Mouse (Mus musculus) hindbrain, embryonic 15.5 days (tissue): ENCODE measurements at regions not wholly inside any gene's neighbourhood (a gene's known extent, or its start where the extent isn't known, plus 50 kb on each side); places are given as distances from the start of the nearest gene placed in this dataset.
"Not testable (repeated sequence)": the region's sequence is repeated elsewhere in the genome, so short reads cannot be mapped to it uniquely, and the experiment has no call there.

Source experiments
- ATAC-seq: fragments of 200-750 bp; cut with Nextera tagmentation; 2 replicates; pipeline ENCODE4 v1.8.0; 2017; ENCODE audit warnings: low read depth, moderate number of reproducible peaks, moderate TSS enrichment; ENCODE audit not compliant: low FRiP score
- H3K27ac ChIP-seq: fragments of 300-500 bp; sonication (generic); replicated peaks from 2 replicates; pipeline ENCODE4 v1.5.1; 2015; ENCODE audit warnings: mild to moderate bottlenecking, inconsistent platforms
- H3K27me3 ChIP-seq: fragments of 300-500 bp; sonication (generic); 2 replicates; pipeline ENCODE4 v1.6.1; 2015; ENCODE audit warnings: control low read depth, inconsistent platforms
- H3K36me3 ChIP-seq: fragments of 300-500 bp; sonication (generic); 2 replicates; pipeline ENCODE4 v1.6.1; 2015; ENCODE audit warnings: control low read depth, inconsistent platforms
- H3K4me1 ChIP-seq: fragments of 300-500 bp; sonication (generic); replicated peaks from 2 replicates; pipeline ENCODE4 v1.6.1; 2015; ENCODE audit warnings: control low read depth, inconsistent platforms
- H3K4me2 ChIP-seq: fragments of 300-500 bp; sonication (generic); 2 replicates; pipeline ENCODE4 v1.6.1; 2015; ENCODE audit warnings: moderate library complexity, mild to moderate bottlenecking, inconsistent platforms
- H3K4me3 ChIP-seq: fragments of 300-500 bp; sonication (generic); 2 replicates; pipeline ENCODE4 v1.5.1; 2015; ENCODE audit warnings: mild to moderate bottlenecking, inconsistent platforms
- H3K9ac ChIP-seq: fragments of 300-500 bp; sonication (generic); 2 replicates; pipeline ENCODE4 v1.6.1; 2015; ENCODE audit warnings: inconsistent platforms
- H3K9me3 ChIP-seq: fragments of 300-500 bp; sonication (generic); 2 replicates; pipeline ENCODE4 v1.6.1; 2016; ENCODE audit warnings: control low read depth, inconsistent platforms
- WGBS: fragments of 180-500 bp; shearing (Covaris S2); methylation state at CpG from one replicate; pipeline ENCODE4 v1.1.7; 2015; 5-methylcytosine and 5-hydroxymethylcytosine counted together

DNA sequence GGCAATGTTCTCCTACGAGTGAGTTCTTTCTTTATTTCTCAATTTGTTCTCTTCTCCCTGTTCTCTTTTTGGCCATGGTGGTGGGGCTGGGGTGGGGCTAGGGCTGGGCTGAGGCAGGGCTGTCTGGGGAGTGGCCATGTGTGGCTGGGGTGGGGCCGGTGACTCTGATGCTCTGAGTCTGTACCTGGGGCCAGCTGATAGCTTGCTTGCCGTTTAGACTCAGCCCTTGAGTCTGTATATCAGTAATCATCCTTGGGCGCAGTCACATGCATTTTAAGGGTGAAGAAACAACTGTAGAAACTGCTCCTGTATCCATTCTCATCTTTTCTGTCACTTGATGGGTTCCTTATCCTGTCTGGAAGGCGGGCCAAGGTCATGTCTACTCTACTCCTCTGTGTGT is 256.1 kb downstream of the 1810013L24Rik start:
- H3K4me2 ChIP-seq = no peak overlapping the region
- no peak overlapping the region for H3K9ac ChIP-seq
- no peaks in the 10 kb centered on the region for H3K27me3 ChIP-seq
- no peak overlapping the region for H3K27ac ChIP-seq
- no peaks in the 10 kb centered on the region for H3K9me3 ChIP-seq
- no peaks in the 10 kb centered on the region for H3K36me3 ChIP-seq
- H3K4me1 ChIP-seq = no peaks in the 10 kb centered on the region
- WGBS = 86% methylated on average over 5 of the region's 5 CpGs
- H3K4me3 ChIP-seq = no peak overlapping the region
- no peak for ATAC-seq

DNA sequence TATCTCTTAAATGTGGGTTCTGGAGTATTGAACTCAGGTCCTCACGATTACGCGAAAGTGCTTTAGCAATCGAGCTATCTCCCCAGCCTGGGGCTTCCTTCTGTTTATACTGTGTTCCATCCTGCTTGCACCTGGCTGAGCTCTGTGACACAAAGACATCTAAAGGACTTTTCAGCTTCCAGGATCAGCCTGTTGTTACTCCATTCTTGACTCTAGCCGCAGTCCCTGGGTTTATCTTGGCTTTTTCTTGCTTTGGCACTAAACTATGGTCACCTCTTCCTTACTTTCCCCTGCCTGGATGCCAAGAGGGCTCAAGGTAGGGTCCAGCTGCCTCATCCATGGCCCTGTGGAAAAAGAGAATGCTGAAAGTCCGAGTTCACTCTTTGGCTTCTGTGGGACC is 261.9 kb downstream of the 1810013L24Rik start:
- WGBS = 77% methylated on average over 6 of the region's 6 CpGs
- Histone ChIP-seq H3K9me3 (no peaks in the 10 kb centered on the region), H3K9ac (no peak overlapping the region), H3K4me1 (0 out of 2 replicates have a peak, but pooled peaks cover 3% of the 10 kb centered on the region), H3K27ac (no peak overlapping the region), H3K27me3 (no peaks in the 10 kb centered on the region), H3K36me3 (no peaks in the 10 kb centered on the region), H3K4me2 (no peak overlapping the region), H3K4me3 (no peak overlapping the region)
- no peak for ATAC-seq

DNA sequence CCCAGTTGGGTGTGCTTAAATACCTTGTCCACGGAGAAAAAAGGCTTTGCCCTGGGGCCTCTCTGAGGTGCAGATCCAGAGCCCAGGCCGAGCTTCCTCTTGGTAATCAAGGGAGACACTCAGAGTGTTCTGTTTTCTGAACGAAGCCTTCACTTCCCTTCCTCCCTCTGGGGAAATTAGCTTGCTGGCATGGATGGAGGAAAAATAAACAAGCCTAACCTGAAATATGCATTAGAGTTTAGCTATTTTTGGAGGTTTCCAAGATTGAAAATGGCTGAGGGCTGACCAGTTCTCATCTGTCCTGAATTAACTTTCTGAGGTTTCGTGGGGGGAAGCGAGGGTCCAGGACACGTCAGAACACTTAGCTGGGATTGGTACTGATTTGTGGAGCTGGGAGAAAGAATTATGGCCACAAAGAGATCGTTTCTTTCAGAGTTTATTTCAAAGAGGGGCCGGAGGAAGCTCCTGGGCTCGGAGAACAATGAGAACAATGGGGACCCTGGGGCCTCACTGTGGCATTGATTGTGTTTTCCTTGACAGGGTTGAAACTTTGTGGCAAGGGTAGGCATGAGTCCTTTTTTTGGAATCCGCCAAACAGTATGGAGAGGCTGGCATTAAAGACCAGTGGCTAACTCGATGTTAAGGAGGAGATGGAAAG is 262.4 kb downstream of the 1810013L24Rik start:
- 12% methylated on average over 11 of the region's 11 CpGs for WGBS
- H3K9ac ChIP-seq = no peak overlapping the region
- no peak overlapping the region for H3K27ac ChIP-seq
- H3K36me3 ChIP-seq = no peaks in the 10 kb centered on the region
- H3K4me3 ChIP-seq = no peak overlapping the region
- no peak for ATAC-seq
- H3K9me3 ChIP-seq = no peaks in the 10 kb centered on the region
- no peak overlapping the region for H3K4me2 ChIP-seq
- H3K27me3 ChIP-seq = no peaks in the 10 kb centered on the region
- H3K4me1 ChIP-seq = 0 out of 2 replicates have a peak, but pooled peaks cover 3% of the 10 kb centered on the region

DNA sequence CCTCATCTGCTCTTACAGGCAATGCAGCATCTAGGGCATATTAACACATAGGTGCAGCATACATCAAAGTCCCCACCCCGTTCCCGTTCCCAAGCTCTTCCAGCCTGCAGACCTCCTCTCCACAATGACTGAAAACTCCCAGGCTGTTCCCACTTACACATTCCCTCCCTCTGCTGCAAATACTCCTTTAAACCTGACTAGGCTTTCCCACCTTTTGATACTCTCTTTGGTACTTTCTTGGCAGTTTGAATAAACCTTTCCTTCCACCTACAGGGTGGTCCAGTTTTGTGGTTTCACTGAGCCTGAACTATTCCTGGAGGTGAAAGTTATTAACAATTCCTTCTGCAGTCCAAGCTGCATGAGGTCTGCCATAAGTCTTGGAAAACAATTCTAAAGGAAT is 263.7 kb downstream of the 1810013L24Rik start:
- Histone ChIP-seq H3K9me3 (no peaks in the 10 kb centered on the region), H3K27me3 (no peaks in the 10 kb centered on the region), H3K36me3 (no peaks in the 10 kb centered on the region), H3K4me1 (0 out of 2 replicates have a peak, but pooled peaks cover 3% of the 10 kb centered on the region), H3K4me3 (no peak overlapping the region), H3K4me2 (no peak overlapping the region), H3K27ac (no peak overlapping the region), H3K9ac (no peak overlapping the region)
- 45% methylated on average over 2 of the region's 2 CpGs for WGBS
- ATAC-seq = no peak

DNA sequence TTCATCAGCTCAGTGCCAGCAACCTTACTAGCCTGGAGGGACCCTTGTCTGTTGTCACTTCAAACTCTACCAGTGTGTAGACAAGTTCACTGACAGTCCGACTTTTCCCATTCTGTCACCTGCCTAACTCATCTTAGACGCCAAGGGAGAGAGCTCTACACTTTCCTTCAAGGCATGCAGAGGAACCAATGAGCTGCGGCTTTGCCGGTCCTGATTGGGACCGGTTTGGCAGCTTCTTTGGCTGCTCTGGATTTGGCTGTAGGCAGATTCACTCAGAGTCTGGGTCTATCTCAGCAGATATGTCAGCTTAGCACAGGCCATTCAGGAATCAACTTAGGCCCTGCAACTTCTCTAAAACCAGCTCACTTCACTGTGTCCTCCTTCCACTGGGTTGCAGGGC is 264.3 kb downstream of the 1810013L24Rik start:
- H3K27ac ChIP-seq = no peak overlapping the region
- H3K27me3 ChIP-seq = no peaks in the 10 kb centered on the region
- H3K4me2 ChIP-seq = no peak overlapping the region
- H3K9me3 ChIP-seq = no peaks in the 10 kb centered on the region
- no peak for ATAC-seq
- no peaks in the 10 kb centered on the region for H3K36me3 ChIP-seq
- H3K4me1 ChIP-seq = 0 out of 2 replicates have a peak, but pooled peaks cover 3% of the 10 kb centered on the region
- H3K4me3 ChIP-seq = no peak overlapping the region
- no peak overlapping the region for H3K9ac ChIP-seq
- 75% methylated on average over 5 of the region's 5 CpGs for WGBS

DNA sequence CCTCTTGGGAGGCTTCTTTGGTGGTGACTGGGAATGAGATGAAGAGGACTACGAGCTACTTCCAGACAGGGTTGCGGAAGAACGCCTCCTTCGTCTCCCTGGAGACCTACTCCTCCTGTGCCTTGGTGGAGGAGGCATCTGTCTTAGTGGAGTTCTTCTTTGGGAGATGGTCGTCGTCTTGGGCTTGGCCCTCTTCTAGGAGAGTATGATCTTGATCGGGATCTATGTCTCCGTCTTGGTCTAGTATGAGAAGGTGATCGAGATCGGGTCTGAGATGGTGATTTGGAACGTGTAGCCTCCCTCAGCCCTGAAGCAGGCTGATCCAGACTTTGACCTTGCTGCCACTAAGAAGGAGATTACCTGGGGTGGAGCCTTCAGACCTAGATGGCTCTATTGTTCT is 276.3 kb downstream of the 1810013L24Rik start:
- WGBS = 93% methylated on average over 11 of the region's 11 CpGs
- no peaks in the 10 kb centered on the region for H3K27me3 ChIP-seq
- H3K4me3 ChIP-seq = no peak overlapping the region
- no peak overlapping the region for H3K27ac ChIP-seq
- H3K4me2 ChIP-seq = no peak overlapping the region
- no peak for ATAC-seq
- no peaks in the 10 kb centered on the region for H3K36me3 ChIP-seq
- peaks cover 7% of the 10 kb centered on the region; the same call in 1 of the 2 replicates for H3K9me3 ChIP-seq
- no peak overlapping the region for H3K9ac ChIP-seq
- no peaks in the 10 kb centered on the region for H3K4me1 ChIP-seq

DNA sequence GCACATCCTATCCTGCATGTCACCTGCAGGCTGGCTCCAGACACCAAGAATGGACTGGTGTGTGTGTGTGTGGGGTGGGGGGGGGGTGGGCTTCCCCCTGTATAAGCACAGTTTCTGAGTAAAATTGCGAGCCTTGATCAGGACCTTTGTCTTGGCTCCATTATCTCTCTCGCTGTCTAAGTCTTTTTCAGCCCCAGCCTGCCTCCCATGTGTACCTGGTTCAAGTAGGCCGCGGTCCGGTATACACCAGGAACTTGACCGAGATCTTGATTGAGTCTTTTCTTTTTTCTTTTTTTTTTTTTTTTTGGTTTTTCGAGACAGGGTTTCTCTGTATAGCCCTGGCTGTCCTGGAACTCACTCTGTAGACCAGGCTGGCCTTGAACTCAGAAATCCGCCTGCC is 276.8 kb downstream of the 1810013L24Rik start:
- H3K9me3 ChIP-seq, ATAC-seq, H3K9ac ChIP-seq, H3K4me3 ChIP-seq, H3K27me3 ChIP-seq, H3K4me1 ChIP-seq, H3K36me3 ChIP-seq, H3K4me2 ChIP-seq, H3K27ac ChIP-seq: not testable (repeated sequence)
- WGBS = 91% methylated on average over 8 of the region's 8 CpGs

DNA sequence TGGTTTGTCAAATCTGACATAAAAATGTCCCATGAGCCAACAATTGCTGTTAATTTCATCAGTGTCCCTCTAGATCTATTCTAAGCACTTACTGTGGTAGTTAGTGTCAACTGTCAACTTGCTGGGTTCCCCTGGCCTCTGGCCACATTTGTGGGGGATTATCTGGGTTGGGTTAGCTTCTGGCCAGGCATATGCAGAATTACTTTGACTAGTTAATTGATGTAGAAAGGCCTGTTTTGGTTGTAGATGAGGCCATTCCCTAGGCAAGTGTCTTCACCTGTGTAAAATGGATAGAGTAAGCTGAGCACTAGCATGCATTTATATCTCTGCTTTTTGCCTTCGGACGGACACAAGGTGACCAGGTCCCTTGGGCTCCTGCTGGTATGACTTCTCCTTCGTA is 283.9 kb downstream of the 1810013L24Rik start:
- Histone ChIP-seq H3K4me3 (no peak overlapping the region), H3K4me2 (no peak overlapping the region), H3K9me3 (no peaks in the 10 kb centered on the region), H3K9ac (no peak overlapping the region), H3K27ac (no peak overlapping the region), H3K36me3 (no peaks in the 10 kb centered on the region), H3K27me3 (no peaks in the 10 kb centered on the region), H3K4me1 (no peaks in the 10 kb centered on the region)
- no peak for ATAC-seq
- WGBS = 95% methylated on average over 3 of the region's 3 CpGs

DNA sequence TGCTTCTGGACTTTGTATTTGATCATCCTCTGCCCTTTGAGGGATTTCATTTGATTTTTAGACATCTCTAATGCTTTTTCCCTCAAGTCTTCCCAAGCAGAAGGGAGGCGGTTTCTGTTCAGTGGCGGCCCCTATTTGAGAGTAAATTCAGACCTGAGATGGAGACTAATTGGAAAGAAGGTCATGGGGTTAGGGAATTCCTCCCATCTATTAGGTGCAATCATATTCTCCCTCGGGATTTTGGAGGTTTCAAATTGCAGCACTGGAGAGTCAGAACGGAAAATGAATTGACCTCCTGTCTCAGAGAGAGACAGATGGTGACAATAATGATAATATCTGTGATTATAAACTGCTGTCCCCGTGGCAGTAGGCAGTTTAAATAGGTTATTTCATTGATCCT is 285.6 kb downstream of the 1810013L24Rik start:
- H3K27me3 ChIP-seq = no peaks in the 10 kb centered on the region
- H3K4me1 ChIP-seq = no peaks in the 10 kb centered on the region
- no peak overlapping the region for H3K27ac ChIP-seq
- WGBS = 38% methylated on average over 5 of the region's 5 CpGs
- no peak overlapping the region for H3K9ac ChIP-seq
- H3K36me3 ChIP-seq = no peaks in the 10 kb centered on the region
- no peaks in the 10 kb centered on the region for H3K9me3 ChIP-seq
- ATAC-seq = no peak
- H3K4me3 ChIP-seq = no peak overlapping the region
- no peak overlapping the region for H3K4me2 ChIP-seq

DNA sequence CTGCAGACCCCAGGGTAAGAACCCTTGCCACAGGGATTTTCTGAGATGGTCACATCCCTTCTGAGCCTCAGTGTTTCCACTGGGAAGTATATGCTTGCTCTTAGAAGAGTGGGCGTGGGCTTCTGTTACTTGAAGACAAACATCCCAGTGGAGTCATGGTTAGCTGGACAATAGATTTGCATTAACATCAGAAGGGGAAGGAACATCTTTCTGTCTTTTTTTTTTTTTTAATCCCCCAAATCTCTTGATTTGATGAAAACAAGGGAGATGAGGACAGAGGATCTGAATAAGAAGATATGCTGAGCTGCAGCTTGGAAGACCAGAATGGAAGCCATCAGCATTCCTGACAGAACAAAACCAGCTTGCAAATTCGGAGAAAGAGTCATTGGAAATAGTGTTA is 291.7 kb downstream of the 1810013L24Rik start:
- no peaks in the 10 kb centered on the region for H3K4me1 ChIP-seq
- 85% methylated on average over 2 of the region's 2 CpGs for WGBS
- no peaks in the 10 kb centered on the region for H3K9me3 ChIP-seq
- H3K27me3 ChIP-seq = no peaks in the 10 kb centered on the region
- H3K27ac ChIP-seq = no peak overlapping the region
- H3K4me3 ChIP-seq = no peak overlapping the region
- no peak overlapping the region for H3K9ac ChIP-seq
- no peak overlapping the region for H3K4me2 ChIP-seq
- H3K36me3 ChIP-seq = no peaks in the 10 kb centered on the region
- no peak for ATAC-seq

DNA sequence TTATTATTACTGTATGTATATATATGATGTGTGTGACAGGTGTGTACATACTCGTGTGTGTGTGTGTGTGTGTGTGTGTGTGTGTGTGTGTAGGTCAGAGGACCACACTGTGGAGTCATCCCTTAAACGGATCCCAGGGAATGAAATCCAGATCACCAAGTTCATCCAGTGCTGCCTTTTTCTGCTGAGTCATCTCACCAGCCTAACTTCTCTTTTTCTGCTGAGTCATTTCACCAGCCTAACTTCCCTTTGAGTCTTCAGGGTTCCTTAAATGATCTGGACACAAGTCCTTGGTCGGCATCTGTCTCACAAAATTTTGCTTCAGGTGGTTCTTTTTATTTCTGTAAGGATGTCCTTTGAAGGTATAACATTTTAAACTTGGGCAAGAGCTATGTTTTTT is 302.2 kb downstream of the 1810013L24Rik start:
- ATAC-seq = no peak

DNA sequence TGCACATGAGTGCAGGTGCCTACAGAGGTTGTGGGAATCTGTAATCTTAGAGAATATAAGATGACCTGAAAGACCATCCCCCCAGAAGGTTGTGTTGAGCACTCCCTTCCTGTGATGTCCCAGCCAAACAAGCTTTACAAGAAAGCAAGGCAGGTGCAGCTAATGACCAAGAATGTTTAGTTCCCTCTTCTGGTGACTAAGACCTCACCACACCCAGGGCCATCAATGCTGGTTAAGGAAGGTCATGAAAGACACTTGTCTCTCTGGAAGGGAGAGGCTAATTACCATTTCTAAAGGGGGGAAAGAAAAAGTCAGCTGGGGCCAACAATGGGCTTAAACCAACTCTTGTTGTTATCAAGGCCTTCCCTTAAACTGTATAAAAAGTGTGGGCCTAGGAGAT is 302.9 kb downstream of the 1810013L24Rik start:
- no peak for ATAC-seq
- Histone ChIP-seq H3K27ac (no peak overlapping the region), H3K9me3 (no peaks in the 10 kb centered on the region), H3K27me3 (no peaks in the 10 kb centered on the region), H3K4me3 (no peak overlapping the region), H3K4me2 (no peak overlapping the region), H3K4me1 (no peaks in the 10 kb centered on the region), H3K36me3 (no peaks in the 10 kb centered on the region), H3K9ac (no peak overlapping the region)

More for the DNA sequence above, 302.2 kb downstream of the 1810013L24Rik start:
- Histone ChIP-seq H3K4me3 (no peak overlapping the region), H3K9ac (no peak overlapping the region), H3K4me2 (no peak overlapping the region), H3K9me3 (no peaks in the 10 kb centered on the region), H3K27me3 (no peaks in the 10 kb centered on the region), H3K27ac (no peak overlapping the region), H3K4me1 (no peaks in the 10 kb centered on the region), H3K36me3 (no peaks in the 10 kb centered on the region)
- WGBS = 80% methylated on average over 3 of the region's 3 CpGs

DNA sequence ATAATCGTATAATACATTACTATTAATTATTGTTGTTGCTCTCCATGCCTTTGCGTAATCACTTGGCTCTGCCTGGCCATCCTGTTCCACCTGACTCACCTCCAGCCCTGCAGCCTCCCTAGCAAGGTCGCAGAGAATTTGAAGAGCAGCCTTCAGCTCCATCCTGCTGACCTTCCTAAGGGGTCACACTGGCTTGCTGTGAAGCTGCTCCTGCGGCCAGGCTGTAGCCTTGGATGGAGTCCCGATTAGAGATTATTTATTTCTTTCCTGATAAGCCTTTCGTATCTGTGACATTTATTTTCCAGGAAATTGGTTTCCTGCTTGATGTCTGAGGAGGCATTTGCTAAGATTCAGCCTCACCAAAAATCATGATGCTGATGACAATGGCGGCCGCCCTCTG is 305.5 kb downstream of the 1810013L24Rik start:
- Histone ChIP-seq H3K9me3 (no peaks in the 10 kb centered on the region), H3K4me1 (no peaks in the 10 kb centered on the region), H3K36me3 (no peaks in the 10 kb centered on the region), H3K27me3 (no peaks in the 10 kb centered on the region), H3K4me2 (no peak overlapping the region), H3K4me3 (no peak overlapping the region), H3K9ac (no peak overlapping the region), H3K27ac (no peak overlapping the region)
- no peak for ATAC-seq
- WGBS = 87% methylated on average over 8 of the region's 8 CpGs
